Mouse (Mus musculus): Measurements from ENCODE around the gene Mmp24. TPM values are rescaled to one million over a fixed set of nuclear protein-coding genes. Genes with fewer than 3 reads are reported as not detected.
A peak's percentile ranks its signal among the peaks of the same experiment; 100 is the strongest.
"Not testable (repeated sequence)": the region's sequence is repeated elsewhere in the genome, so short reads cannot be mapped to it uniquely, and the experiment has no call there.

Mmp24 gene
- total RNA-seq (2015) (not detected in 2 replicates), total RNA-seq (2017) (under 0.01 TPM in 1 of 2 replicates, not detected in the other)

DNA sequence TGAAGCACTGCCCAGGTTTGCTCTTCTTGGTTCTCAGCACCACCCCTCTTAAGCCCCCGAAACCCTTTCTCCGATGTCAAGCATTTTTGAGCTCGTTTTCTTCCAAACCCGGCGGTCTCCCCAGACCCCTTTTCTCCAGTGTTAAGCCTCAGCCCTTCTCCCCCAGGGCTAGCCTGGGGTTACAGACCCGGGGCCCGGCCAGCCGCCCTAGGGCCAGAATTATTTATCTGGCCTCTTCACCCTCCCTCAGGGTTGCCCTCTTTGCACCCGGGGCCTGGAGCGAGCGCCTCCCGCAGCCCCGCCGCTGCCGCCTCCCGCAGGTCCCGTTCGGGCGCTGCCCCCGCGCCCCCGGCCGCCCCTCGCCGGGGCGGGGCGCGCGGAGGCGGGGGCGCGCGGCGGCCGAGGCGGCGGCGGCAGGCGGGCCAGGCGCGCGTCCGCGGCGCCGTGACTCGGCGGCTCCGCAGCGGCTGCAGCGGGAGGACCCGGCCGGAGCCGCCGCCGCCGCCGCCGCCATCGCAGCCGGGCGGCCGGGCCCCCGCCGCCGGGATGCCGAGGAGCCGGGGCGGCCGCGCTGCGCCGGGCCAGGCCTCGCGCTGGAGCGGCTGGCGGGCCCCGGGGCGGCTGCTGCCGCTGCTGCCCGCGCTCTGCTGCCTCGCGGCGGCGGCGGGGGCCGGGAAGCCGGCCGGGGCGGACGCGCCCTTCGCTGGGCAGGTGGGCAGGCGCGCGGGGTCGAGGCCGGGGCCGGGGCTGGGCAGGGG, at the start of gene Mmp24:
TSS of gene Mmp24 (plus strand) at position 416 of the 758 bp plus-strand sequence.
- ATAC-seq (replicated peaks; ENCODE audit: poor library complexity) = no peak

DNA sequence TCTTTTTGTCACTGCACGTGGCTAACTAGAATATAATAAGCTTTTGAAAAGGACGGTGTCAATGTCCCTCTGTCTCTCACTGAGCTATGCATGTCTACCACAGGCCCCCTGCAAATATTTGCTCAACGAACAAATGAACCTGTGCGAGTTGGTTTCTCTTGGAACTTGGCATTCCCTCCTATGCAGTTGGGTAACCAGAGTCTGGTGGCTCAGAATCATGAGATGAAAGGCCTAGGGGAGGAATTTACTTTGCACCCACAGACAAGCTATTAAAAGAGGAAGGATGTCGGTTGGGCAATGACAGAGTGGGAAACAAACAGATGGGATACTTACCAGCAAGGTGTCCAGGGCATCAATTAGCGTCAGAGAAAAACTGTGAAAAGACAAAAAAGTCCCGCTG, 48.8 kb upstream of the Mmp24 start:
- peak; percentile 64 for ATAC-seq (replicated peaks; ENCODE audit: poor library complexity)

DNA sequence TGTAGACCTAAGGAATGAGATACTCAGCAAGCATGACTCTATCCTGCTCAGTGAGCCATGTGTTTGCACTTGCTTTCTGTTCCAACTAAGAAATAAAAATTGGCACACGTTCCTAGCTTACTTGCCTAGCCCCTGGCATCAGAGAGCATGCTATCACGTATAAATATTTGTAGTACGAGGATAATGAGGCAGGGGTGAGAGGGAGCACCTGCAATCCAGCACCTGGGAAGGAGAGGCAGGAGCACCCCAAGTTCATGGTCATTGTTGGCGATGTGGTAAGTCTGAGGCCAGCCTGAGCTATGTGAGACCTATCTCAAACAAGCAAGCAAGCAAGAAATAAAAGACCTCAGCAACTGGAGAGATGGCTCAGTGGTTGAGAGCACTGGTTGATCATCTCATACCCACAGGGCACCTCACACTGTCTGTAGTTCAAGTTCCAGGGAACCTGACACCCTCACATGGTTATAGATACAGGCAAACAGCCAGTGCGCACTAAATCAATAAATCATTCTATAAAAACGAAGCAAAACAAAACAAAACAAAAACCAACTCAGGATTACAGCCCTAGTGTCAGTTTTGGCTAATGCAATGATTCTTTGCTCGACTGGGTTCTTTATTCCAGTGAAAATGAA, 47.3 kb upstream of the Mmp24 start:
- no peak for ATAC-seq (replicated peaks; ENCODE audit: poor library complexity)

DNA sequence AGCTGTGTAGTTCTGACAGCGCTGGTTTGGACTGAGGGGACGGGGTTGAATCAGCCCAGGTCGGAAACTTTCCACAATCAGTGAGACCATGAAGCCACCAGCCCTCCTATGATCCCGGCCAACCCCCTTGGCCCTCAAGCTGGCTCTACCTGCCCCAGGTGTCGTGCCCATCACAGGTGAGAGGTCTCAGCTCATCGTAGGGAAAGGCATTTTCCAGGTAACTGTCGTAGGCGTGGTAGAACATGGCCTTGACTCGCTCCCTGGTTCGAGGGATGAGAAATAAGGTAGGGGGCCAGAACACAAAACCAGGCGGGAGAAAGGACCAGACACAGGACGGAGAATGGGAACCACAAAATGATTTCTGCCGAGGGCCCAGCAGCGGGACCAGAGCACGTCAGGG, 46.4 kb upstream of the Mmp24 start:
- ATAC-seq (replicated peaks; ENCODE audit: poor library complexity) = no peak

DNA sequence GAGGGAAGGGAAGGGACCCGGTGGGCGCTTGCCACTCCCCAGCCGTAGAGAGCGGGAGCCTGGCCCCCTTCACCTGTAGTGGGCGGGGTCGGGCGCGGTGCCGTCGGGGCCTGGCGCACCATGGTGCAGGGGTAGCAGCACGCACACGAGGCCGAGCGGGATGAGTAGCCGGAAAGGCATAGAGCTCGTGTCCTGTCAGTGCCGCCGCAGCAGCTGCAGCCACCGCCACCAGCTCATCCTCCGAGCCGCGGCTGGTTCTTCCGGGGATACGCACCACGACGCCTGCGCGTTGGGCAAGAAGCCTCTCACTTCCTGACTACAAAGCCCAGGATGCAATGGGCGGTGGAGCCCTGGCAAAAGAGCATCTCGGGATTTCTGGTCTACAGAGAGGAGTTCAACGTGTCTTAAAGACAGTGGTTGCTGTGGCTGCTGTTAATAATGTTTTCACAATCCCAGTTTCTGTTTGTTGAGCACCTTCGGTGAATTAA, 45.9 kb upstream of the Mmp24 start, which contains the start of gene Edem2:
TSS of gene Edem2 (minus strand) at position 318 of the 488 bp plus-strand sequence.
- peak; percentile 97 for ATAC-seq (replicated peaks; ENCODE audit: poor library complexity)

DNA sequence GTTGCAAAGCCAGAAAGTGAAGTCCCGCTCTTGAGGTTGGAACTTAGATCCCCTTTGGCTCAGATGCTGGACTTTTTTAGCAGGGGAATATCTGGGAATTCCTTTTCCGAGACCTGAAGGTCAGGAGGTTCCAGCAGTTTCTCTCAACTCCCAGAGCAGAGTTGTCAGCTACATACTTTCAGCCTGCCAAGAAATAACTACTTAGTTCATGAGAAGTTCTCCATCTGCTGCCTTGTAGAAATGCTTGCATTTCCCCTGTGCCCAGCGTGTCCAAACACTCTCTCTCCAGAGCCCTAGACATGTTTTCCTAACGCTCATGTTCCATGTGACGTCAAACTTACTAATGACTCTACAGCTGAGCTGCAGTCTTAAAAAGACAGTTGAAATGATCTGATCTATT, 40.1 kb upstream of the Mmp24 start:
- no peak for ATAC-seq (replicated peaks; ENCODE audit: poor library complexity)

DNA sequence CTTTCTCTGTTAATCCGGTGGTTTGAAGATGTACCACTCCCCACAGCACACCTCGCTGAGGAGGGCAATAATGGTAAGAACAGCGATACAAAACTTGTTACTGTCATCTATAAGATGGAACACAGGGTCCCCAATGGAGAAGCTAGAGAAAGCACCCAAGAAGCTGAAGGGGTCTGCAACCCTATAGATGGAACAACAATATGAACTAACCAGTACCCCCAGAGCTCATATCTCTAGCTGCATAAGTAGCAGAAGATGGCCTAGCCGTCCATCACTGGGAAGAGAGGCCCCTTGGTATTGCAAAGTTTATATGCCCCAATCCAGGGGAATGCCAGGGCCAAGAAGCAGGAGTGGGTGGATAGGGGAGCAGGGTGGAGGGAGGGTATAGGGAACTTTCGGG, 39.4 kb upstream of the Mmp24 start, which contains the start of gene Gm17581:
TSS of gene Gm17581 (minus strand) at position 101 of the 400 bp plus-strand sequence.
- not testable (repeated sequence) for ATAC-seq (replicated peaks; ENCODE audit: poor library complexity)

DNA sequence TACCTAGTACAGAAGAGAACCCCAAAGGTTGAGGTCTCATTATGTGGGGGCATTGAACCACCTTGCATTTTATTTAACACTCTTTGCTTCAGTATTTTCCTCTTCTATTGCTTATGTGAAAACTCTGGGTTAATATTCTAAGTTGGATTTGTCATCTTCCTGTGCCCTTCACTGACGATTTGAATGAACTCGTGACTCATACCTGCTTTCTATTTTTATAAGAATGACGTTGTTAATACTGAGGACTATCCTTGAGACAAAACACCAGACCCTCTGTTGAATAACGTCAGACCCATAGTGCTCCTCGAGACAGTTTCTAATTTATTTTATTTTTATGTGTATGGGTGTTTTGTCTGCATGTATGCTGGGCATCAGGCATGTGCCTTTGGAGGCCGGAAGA, 38.2 kb upstream of the Mmp24 start:
- no peak for ATAC-seq (replicated peaks; ENCODE audit: poor library complexity)

DNA sequence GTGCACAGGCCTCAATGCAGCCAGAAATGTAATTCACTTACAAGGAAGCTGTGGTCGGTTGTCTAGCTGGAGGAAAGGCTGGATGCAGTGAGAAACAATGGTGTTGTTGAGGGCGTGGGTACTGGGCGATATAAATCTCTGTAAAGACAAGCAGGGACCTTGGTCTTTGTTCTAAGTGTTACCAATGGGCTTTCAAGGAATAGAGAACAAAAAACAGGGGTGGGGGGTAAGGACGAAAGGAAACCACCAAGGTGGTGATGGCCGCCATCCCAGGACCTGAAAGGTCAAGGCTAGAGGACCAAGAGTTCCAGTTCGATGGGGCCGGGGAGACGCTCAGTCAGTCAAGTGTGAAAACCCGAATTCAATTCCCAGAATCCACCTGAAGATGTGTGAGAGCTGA, 37.3 kb upstream of the Mmp24 start:
- no peak for ATAC-seq (replicated peaks; ENCODE audit: poor library complexity)

DNA sequence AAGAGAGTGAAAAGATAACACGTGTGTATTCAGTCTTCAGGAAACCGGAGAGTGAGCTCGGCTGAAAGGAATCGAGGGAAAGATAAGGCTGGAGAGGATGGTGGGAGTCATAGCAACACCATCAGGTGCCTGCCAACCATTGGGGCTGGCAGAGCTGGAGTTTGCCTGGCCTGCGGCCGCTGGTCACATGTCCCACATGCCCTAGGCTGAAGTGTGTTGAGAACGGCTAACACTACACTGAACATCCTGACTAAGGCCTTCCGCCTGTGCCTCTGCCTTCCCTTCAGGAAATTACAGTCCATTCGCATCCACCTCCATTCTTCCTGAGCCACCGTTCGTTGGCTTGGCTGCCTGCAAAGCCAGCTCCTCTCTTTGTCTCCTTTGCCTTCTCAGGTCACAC, 32.9 kb upstream of the Mmp24 start:
- peak; percentile 20 for ATAC-seq (replicated peaks; ENCODE audit: poor library complexity)

DNA sequence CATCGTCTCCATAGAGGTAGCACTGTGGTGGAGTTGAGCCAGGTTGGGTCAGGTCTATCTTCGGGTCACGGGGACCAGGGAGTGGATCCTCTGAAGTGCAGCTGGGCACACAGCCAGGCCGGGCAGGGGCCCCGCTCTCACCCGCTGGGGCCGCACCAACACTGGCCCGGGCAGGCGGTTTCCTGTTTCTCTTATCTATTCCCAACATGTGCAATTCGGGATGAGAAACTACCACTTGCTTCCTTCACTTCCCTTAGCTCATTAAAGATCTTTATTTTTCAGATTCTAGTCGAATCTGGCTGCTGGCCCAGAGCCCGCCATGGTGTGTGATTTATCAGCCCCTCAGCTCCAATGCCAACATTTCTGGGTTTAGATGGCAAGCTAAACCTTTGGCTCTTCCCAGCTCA, 32.2 kb upstream of the Mmp24 start:
- ATAC-seq (replicated peaks; ENCODE audit: poor library complexity) = peak; percentile 76

DNA sequence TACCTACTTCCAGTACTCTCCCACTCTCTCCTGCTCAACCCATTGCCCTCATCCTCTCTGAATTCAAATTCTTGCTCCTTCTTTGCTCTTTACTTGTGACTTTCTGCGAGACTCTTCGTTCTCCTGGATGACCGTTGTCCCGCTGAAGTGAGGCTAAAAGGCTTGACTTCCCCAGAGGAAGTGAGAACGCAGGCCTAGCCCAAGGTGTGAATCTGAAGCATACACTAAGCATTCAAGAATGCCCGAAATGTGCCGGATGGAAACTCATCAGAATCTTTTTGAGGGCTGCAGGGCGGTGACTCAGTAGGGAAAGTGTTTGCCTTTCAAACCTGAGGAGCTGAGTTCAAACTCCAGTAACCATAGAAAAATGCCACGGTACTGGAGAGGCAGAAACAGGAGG, 31.8 kb upstream of the Mmp24 start:
- ATAC-seq (replicated peaks; ENCODE audit: poor library complexity) = peak; percentile 19; the same call in 1 of the 2 replicates

DNA sequence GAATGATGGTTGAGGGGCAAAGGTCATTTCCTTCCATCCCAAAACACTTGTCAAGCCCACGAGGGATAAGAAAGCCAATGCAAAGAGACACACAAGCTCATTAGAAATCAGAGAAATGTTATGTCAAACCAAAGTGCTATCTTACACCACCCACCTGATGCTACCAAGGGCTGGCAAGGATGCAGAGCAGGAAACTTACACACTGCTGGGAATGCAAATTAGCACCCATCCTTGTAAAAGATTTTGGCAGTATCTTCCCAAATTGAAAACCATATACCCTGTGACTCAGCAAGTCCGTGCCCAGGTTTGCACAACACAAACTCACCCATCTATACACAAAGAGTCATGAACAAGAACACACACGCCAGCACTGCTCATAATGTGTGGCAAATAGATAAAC, 29.7 kb upstream of the Mmp24 start:
- ATAC-seq (replicated peaks; ENCODE audit: poor library complexity) = no peak

DNA sequence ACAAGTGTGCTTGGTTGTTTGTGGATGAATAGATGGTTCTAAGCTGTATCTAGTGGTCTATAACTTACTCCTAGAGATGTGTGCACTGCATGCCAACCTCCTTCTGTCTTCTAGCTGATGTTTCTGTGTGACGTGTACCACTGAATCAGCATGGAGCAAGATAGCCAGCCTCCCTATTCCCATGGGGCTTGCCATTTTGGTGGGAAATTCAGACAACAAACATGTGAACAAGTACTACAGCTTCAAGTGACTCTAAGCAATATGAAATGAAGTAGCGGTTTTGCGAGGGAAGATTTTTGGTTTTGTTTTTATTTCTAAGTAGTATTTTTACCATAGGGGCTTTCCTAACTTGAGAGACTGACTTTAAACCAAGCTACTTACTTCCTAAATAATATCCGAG, 25.7 kb upstream of the Mmp24 start:
- no peak for ATAC-seq (replicated peaks; ENCODE audit: poor library complexity)

DNA sequence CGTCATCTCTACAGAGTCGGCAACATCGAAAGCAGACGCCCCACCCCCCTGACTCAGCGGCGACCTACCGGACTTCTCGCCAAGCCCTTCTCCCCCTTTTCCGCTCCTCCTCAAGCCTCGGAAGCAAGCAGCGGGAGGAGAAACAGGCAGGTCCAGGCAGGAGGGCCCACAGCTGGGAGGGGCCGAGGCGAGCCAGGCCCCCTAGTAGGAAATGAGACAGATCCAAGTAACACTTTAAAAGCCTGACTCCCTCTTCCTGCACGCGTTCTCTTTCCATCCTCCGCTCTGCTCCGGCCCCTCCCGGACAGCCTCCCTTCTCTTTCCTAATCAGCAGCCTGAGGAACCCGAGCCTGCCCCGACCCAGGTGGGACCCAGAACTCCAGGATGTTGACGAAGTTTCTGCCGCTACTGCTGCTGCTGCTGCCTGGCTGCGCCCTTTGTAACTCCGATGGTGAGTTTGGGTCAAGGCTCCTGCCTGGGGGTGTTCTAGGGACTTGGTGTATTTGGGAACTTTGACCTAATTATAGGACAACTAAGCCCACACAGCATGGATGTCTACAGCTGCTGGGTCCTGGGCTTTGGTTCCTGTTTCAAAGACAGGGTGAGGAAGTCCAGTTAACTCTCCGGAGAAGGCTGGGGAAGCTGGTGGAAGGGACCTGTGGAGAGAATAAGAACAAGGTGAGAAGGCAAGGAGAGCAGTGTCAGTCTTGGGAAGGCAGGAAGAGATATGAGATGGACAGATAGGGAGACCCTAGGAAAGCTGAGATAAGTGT, 23.9 kb upstream of the Mmp24 start, which contains the start of gene Procr:
TSS of gene Procr (plus strand) at position 104 of the 773 bp plus-strand sequence.
- peak; percentile 47 for ATAC-seq (replicated peaks; ENCODE audit: poor library complexity)

DNA sequence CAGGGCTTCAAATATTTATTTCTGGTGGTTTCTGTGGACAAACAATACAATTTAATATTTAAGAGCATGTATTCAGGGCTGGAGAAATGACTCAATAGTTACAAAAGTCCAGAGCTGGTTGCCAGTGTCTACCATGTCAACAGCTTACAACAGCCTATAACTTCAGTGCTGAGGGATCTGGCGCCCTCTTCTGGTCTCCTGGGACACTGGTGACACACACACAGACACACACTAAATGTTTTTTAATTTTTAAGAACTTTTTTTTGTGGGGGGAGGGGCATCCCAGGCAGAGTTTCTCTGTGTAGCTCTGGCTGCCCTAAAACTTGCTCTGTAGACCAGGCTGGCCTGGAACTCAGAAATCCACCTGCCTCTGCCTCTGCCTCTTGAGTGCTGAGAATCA, 19.4 kb upstream of the Mmp24 start:
- ATAC-seq (replicated peaks; ENCODE audit: poor library complexity) = peak; percentile 84

DNA sequence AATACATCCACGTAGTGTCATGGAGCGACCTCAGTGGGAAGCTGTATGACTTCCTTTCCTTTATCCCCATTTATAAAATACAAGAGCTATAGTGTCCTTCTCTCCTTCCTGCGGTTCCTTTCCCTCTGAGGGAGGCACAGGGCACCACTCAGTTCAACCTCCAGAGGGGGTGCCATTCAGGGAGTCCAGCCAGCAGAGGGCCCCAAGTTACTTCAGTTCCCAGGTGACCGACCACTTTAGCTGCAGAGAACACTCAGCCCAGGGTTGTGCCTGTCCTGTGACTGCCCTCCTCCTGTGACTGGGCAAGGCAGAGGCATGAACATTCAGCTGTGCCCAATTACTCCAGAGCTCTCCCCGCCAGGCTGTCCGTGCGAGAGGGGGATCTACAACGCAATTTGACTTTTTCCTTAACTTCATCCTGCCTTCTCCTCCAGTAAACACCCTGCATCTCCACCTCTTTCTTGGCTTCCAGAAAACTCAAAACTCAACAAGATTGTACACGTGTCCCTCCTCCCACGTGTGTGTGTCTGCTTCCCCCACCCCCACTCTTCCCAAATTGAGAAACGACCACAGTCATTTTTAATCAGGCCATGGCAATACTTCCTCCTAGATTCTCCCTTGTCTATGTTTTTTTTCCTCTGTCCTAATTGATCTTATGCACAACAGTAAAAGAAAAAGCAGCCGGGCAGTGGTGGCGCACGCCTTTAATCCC, 18.1 kb upstream of the Mmp24 start:
- peak; percentile 86 for ATAC-seq (replicated peaks; ENCODE audit: poor library complexity)

DNA sequence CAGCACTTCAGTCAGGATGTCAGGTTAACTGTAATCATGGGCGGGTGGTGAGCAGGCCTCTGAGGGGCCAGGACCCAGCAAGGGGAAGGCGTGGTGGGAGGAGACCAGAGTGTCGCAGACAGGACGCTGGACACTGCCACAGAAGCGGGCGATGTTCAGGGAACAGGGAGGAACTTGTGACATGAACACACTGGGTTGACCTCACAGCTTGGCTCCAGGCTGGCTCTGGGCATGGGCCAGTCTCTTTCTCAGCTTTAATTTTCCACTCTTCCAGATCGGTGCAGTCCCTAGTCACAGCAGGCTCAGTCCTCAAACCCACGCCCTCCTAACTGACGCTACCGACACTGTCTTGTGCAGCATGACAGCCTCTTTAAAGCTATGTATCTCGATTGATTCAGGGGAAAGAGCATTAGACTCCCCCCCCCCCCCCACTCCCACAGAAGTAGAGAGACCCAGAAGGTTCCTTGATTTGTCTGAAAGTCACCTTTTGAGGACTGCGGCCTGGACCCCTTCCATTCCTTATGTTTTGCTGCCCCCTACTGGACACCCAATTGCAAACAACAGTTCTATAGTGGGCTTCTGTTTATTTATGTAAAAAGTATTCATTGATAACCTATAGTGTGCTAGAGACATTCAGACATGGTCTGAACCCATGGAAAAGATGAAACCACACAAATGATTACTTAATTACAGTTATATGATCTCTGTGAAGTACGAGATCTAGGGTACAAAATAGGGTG, 10.3 kb upstream of the Mmp24 start:
- ATAC-seq (replicated peaks; ENCODE audit: poor library complexity) = peak; percentile 88

DNA sequence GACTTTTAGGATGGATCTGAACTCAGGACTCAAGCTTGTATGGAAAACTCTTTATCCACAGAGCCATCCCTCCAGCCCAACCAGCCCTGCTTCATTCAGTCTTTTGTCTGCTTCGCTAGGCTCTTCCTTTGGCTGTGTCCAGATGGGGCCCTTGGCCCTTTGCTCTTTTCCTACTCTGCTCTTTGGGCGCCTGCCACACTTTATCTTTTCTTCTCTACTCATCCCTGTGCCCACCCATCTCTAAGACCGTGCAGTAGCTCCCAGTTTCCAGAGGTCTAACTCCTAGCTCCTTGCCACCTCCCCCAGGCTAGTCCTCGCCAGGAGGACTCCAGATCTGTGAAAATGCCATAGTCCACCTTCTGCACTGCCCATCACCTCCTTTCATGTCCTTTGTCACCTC, 1.5 kb upstream of the Mmp24 start:
- ATAC-seq (replicated peaks; ENCODE audit: poor library complexity) = no peak

All from megakaryocyte progenitor cell, adult 5-6 weeks (primary cell).